Mouse (Mus musculus): ENCODE data around the gene Mpeg1.

Gene Mpeg1

GRCm38 (mm10) chr19:12493453-12494186 lies 33.0 kb downstream of the Mpeg1 start:
- no peak for DNase-seq

DNA sequence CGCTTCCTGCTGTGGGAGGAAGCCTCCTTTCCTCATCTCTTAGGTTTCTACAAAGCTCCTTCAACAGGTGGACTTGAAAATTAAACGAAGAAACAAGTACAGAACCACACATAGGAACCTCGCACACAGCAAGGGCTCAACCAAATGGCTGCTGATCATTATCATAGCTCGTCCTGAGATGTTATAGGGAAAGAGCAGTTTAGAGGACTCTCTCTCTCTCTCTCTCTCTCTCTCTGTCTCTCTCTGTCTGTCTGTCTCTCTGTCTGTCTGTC lies 33.5 kb downstream of the Mpeg1 start:
- no peak for DNase-seq

DNA sequence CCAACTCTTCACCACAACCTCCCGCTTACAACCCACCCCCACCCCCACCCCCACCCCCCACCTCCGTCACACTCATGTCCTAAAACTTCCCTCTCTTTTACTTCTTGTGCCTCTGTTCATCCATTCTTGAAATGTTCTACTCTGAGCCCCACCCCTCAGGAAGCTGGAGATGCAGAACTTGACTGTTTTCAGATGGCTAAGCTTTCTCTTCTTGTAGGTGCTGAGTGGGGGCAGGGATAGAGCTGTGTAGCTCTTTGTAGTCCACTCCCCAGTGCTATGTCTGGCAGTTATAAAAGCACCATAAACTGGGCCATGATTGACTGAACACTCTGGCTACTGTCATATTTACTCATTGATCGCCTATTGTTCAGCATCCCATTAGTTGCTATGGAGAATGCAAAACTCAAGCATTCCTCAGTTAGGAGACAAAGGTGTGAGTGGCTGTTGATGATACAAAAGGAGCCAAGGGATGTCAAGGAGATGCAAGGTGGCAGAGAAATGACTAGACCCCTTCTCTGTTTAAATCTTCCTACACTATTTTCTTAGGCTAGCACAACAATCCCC lies 34.5 kb downstream of the Mpeg1 start:
- no peak for DNase-seq

DNA sequence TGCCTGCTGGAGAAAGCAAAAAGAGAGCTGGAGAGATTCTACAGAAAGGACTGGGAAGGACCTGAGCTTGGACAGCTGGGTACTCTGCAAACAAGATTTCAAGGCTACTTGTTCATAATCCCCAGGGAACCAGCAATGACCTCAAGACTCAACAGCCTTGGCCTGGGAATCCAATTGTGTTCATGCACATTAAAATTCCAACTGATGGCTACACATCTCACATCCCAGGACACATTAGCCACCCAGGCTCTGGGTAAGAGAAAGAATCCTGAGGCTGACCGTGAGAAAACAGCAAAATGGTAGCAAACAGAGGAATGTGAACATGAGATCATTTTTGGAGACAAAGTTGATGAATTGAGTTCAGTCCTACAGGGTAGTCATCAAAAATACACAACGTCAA lies 35.7 kb downstream of the Mpeg1 start:
- DNase-seq, result no peak

DNA sequence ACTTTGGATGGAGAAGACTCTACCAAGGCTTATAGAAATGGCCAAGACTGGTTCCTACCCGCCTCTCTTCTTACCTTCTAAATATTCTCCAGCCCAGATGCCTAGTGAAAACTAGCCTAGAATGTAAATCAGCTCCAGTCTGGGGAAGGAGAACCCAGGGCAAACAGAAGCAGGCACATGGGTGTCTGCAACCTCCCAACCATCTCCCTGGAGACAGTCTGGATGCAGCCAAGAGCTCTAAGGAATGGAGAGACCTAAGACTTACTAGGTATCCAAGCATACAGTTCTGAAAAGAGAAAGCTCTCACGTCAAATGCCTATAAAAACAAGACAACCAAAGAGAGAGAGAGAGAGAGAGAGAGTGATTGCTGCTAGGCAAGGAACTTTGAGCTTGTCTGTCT lies 37.3 kb downstream of the Mpeg1 start:
- no peak for DNase-seq

DNA sequence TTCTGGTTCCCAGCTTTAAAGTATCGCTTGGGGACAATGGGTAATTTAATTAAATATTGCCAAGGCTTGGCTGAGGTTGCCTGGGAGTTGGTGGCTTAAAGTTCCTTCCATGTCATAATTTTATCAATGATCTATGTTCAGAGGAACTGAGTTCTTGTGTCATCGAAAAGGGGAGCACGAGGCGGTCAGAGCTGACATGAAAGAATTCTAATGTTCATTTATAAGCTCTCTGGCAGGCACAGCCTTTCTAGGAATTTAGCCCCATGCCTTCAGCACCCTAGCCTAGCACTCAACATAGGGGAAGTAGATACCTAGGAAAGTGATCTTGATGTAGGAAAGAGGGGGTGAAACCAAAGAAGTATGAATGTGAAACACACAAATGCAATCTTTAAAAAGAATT lies 37.7 kb downstream of the Mpeg1 start:
- no peak for DNase-seq

DNA sequence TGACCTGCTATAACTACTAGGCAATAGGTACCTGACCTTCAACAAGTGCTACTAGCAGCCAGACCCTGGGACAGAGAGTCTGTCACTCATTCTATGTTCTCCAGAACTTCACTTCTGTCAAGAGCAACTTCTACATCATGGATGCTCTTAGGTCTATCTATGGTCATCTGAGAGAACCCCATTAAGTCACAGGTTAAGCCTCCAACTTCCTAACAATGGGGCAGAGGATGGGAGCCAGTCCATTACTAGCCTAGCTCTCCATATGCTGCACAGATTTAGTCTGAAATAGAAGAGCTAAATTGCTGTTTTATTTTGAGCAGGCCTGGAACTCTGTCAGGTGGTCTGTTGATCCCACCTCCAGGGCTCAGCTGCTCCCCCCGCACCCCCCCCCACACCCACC lies 38.4 kb downstream of the Mpeg1 start:
- no peak for DNase-seq

DNA sequence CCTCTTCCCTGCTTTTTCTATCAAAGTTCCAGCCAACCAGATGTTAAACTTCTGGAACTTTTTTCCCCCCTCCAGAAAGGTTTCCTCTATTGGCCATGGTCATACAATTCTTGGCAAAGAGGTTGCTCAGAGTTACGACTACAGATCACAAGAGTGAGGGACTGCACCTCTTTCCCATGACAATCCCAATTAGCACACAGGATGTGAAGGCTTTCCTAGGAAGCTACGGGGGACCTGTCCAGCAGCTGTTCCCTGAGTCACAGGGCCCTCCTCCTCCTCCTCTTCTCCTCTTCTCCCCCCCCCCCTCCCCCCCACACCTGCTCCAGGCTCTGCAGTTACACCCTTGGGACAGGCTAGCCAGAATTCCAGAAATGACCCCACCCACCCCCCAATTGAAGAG lies 38.9 kb downstream of the Mpeg1 start:
- no peak for DNase-seq

GRCm38 (mm10) chr19:12500124-12500523 lies 39.5 kb downstream of the Mpeg1 start:
- DNase-seq, result peak in 1 of 2 experiments; percentile 38

- DNase-seq, result peak; percentile 60 to 62
Observed at GRCm38 (mm10) chr19:12500881-12501311, 40.3 kb downstream of the Mpeg1 start.

DNA sequence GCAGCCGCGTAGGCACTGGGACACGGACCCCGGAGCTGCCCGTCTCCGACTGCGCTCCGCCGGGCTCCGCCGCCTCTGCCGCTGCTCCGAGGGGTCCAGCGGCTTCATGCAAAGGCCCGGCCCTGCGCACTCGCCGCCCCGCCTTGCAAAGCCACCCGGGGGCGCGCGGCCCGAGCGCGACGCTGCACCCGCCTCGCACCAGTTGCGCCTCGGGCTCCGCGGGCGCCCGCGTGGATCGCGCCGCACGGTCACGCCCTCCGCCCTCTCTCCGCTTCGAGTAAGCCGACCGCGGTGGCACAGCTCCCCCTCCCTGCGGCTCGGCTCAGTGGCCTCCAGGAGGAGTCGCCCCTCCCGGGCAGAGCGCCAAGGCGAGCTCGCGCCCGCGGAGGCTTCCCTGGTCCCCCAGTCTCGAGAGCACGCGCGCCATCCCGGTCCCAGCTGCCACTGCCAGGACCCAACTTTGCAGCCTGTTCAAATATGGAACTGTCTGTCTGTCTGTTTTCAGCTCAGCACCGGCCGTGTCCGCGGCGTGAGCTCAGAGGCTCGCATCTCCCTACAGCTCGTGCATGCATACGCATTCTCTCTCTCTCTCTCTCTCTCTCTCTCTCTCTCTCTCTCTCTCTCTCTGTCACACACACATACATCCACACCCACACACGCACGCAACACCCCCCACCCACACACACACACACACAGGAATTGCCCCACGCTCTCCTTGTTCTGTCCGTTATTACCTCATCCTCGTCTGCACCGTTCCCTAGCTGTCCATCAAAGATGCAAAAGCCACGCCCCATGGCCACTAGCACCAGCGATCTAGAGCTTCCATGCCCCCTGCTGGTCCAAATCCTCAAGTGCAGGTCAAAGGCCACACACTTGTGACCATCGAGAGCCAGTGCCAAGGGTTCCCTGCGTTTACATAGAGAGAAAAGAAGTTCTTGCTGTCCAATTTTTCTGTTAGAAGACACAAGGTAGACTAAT lies 41.1 kb downstream of the Mpeg1 start, which contains the start of gene Dtx4:
TSS of gene Dtx4 (minus strand) at position 85 of the 978 bp plus-strand sequence.
- peak; percentile 95 to 97 for DNase-seq

DNA sequence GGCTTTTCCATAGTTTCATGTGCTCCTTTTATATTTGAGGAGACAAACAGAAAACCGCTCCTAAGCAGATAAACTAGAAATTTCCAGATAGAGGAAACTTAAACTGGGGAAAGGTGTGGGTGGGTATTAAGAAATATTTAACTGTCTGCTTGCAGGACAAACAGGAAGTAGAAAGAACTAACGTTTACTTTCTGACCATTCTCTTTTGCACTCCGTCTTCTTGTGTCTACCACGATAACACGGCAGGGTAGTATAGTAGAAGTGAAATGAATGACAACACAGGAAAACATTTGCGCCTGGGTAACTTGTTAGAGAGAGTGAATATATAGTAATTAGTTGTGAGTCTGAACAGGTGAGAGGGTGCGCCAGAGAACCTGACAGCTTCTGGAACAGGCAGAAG lies 42.2 kb downstream of the Mpeg1 start:
- DNase-seq, result no peak

GRCm38 (mm10) chr19:12514621-12515020 lies 54.0 kb downstream of the Mpeg1 start:
- DNase-seq, result no peak

All from cerebellum, postnatal 14 days (tissue).